Mouse (Mus musculus): ENCODE results near the gene En1. TPM values are rescaled to one million over a fixed set of nuclear protein-coding genes. Genes with fewer than 3 reads are reported as not detected.

Gene En1
- polyA plus RNA-seq, 1 experiment, result not detected

DNA sequence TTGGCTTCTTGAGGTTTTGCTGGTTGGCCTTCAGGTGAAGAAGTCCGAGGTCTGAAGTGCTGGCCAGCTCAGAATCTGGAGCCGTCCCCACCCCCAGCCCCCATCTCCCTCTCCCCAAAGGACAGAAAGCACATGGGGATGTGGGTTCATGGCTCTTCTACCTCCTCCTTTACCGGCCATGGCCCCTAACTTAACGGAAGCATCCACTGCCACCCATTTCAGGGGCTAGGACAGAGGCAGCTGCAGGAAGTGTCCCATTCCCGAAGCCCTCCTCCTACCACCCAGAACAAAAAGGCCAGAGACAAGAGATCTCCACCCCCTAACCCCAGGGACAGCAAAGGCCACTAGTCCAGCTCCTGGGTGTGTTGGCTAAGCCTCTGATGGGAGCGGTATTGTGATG lies 7.4 kb downstream of the En1 start:
- no peak overlapping the region for H3K4me3 ChIP-seq (replicated peaks; ENCODE audit: control insufficient read depth, low read depth, low read length)
- H3K27ac ChIP-seq (ENCODE audit: control insufficient read depth, insufficient read depth, low read depth, low read length, poor library complexity), result no peak overlapping the region
- H3K4me1 ChIP-seq (ENCODE audit: control insufficient read depth, insufficient read depth, low read length), result no peaks in the 10 kb centered on the region
- TF ChIP-seq POLR2A (IDR thresholded peaks at IDR 0.05; ENCODE audit: borderline replicate concordance, control insufficient read depth, low read depth, low read length) (no peak), CTCF (IDR thresholded peaks at IDR 0.05; ENCODE audit: control insufficient read depth, insufficient read depth, low read length) (no peak)
- 11% methylated on average over 6 of the region's 6 CpGs for WGBS

GRCm38 (mm10) chr1:120613461-120614306 lies 11.5 kb downstream of the En1 start:
- no peaks in the 10 kb centered on the region for H3K4me1 ChIP-seq (ENCODE audit: control insufficient read depth, insufficient read depth, low read length)
- 5% methylated on average over 32 of the region's 32 CpGs for WGBS
- TF ChIP-seq POLR2A (IDR thresholded peaks at IDR 0.05; ENCODE audit: borderline replicate concordance, control insufficient read depth, low read depth, low read length) (no peak), CTCF (IDR thresholded peaks at IDR 0.05; ENCODE audit: control insufficient read depth, insufficient read depth, low read length) (no peak)

GRCm38 (mm10) chr1:120614307-120615100 lies 12.3 kb downstream of the En1 start:
- no peak overlapping the region for H3K27ac ChIP-seq (ENCODE audit: control insufficient read depth, insufficient read depth, low read depth, low read length, poor library complexity)
- TF ChIP-seq POLR2A (IDR thresholded peaks at IDR 0.05; ENCODE audit: borderline replicate concordance, control insufficient read depth, low read depth, low read length) (no peak), CTCF (IDR thresholded peaks at IDR 0.05; ENCODE audit: control insufficient read depth, insufficient read depth, low read length) (no peak)
- 4% methylated on average over 30 of the region's 30 CpGs for WGBS

More at GRCm38 (mm10) chr1:120613461-120614306, 11.5 kb downstream of the En1 start:
- no peak overlapping the region for H3K4me3 ChIP-seq (replicated peaks; ENCODE audit: control insufficient read depth, low read depth, low read length)
- no peak overlapping the region for H3K27ac ChIP-seq (ENCODE audit: control insufficient read depth, insufficient read depth, low read depth, low read length, poor library complexity)

GRCm38 (mm10) chr1:120615521-120615920 lies 13.3 kb downstream of the En1 start:
- TF ChIP-seq POLR2A (IDR thresholded peaks at IDR 0.05; ENCODE audit: borderline replicate concordance, control insufficient read depth, low read depth, low read length) (no peak), CTCF (IDR thresholded peaks at IDR 0.05; ENCODE audit: control insufficient read depth, insufficient read depth, low read length) (no peak)
- H3K27ac ChIP-seq (ENCODE audit: control insufficient read depth, insufficient read depth, low read depth, low read length, poor library complexity), result no peak overlapping the region
- H3K4me3 ChIP-seq (replicated peaks; ENCODE audit: control insufficient read depth, low read depth, low read length), result no peak overlapping the region
- WGBS, result 6% methylated on average over 4 of the region's 4 CpGs
- H3K4me1 ChIP-seq (ENCODE audit: control insufficient read depth, insufficient read depth, low read length), result no peaks in the 10 kb centered on the region

More at GRCm38 (mm10) chr1:120614307-120615100, 12.3 kb downstream of the En1 start:
- H3K4me3 ChIP-seq (replicated peaks; ENCODE audit: control insufficient read depth, low read depth, low read length), result no peak overlapping the region
- no peaks in the 10 kb centered on the region for H3K4me1 ChIP-seq (ENCODE audit: control insufficient read depth, insufficient read depth, low read length)

DNA sequence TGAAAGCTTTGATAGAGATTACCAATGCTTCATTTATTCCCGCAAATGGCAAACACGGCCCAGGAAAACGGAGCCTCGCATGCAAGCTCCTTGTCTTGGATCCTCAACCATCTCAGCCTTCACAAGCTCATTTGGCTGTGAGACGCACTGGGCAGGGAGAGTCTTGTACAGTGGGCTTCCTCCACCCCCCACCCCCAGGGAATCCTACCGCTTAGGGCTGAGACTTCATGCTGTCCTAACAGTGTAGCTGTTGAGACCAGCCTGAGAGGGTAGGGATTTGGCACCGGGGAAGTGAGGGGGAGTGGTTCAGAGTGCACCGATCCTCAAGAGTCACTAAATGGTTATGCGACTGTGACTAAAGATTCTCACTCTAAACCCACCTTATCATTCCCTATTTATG lies 13.7 kb downstream of the En1 start:
- Histone ChIP-seq H3K4me3 (replicated peaks; ENCODE audit: control insufficient read depth, low read depth, low read length) (no peak overlapping the region), H3K27ac (ENCODE audit: control insufficient read depth, insufficient read depth, low read depth, low read length, poor library complexity) (no peak overlapping the region), H3K4me1 (ENCODE audit: control insufficient read depth, insufficient read depth, low read length) (no peaks in the 10 kb centered on the region)
- WGBS, result 7% methylated on average over 9 of the region's 9 CpGs
- no peak for TF ChIP-seq CTCF (IDR thresholded peaks at IDR 0.05; ENCODE audit: control insufficient read depth, insufficient read depth, low read length)
- TF ChIP-seq POLR2A (IDR thresholded peaks at IDR 0.05; ENCODE audit: borderline replicate concordance, control insufficient read depth, low read depth, low read length), result no peak

GRCm38 (mm10) chr1:120621383-120621782 lies 19.2 kb downstream of the En1 start:
- TF ChIP-seq CTCF (IDR thresholded peaks at IDR 0.05; ENCODE audit: control insufficient read depth, insufficient read depth, low read length) (no peak), POLR2A (IDR thresholded peaks at IDR 0.05; ENCODE audit: borderline replicate concordance, control insufficient read depth, low read depth, low read length) (no peak)
- no peak overlapping the region for H3K27ac ChIP-seq (ENCODE audit: control insufficient read depth, insufficient read depth, low read depth, low read length, poor library complexity)
- WGBS, result 48% methylated on average over 5 of the region's 5 CpGs
- no peak overlapping the region for H3K4me3 ChIP-seq (replicated peaks; ENCODE audit: control insufficient read depth, low read depth, low read length)
- no peaks in the 10 kb centered on the region for H3K4me1 ChIP-seq (ENCODE audit: control insufficient read depth, insufficient read depth, low read length)

DNA sequence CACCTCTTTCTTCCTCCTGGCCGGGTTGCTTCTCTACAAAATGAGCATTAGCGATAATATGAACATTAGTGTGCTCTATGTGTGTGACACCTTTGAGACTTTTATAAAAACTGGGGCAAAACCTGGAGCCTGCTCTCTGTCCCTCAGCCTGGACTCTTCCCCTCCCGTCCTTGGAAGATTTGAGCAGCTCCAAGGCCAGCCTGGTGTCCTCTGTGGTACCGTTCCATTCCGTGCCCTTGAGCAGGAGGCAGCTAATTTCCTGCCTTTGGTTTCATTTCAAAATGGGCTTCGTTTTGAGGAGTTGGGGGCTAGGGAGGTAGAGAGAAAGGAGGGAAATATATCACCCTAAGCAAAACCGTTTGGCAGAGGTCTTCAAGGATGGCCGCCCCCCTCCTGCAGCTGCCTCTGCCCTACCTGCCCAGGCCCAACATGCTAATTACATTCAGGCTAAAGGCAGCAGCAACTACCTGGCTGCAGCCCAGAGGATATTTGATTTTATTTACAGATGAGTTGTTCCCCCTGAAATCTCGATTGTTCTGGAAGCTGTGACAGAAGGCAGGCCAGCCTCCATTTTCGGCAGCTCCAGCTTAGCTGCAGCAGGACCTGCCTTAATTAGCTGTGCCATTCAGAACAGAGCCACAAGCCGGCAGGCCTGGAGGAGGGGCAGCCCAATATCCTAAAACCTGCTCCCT lies 24.9 kb downstream of the En1 start:
- Histone ChIP-seq H3K4me3 (replicated peaks; ENCODE audit: control insufficient read depth, low read depth, low read length) (no peak overlapping the region), H3K27ac (ENCODE audit: control insufficient read depth, insufficient read depth, low read depth, low read length, poor library complexity) (no peak overlapping the region), H3K4me1 (ENCODE audit: control insufficient read depth, insufficient read depth, low read length) (no peaks in the 10 kb centered on the region)
- WGBS, result 59% methylated on average over 11 of the region's 11 CpGs
- TF ChIP-seq CTCF (IDR thresholded peaks at IDR 0.05; ENCODE audit: control insufficient read depth, insufficient read depth, low read length) (no peak), POLR2A (IDR thresholded peaks at IDR 0.05; ENCODE audit: borderline replicate concordance, control insufficient read depth, low read depth, low read length) (no peak)

GRCm38 (mm10) chr1:120627622-120628001 lies 25.4 kb downstream of the En1 start:
- Histone ChIP-seq H3K4me1 (ENCODE audit: control insufficient read depth, insufficient read depth, low read length) (no peaks in the 10 kb centered on the region), H3K27ac (ENCODE audit: control insufficient read depth, insufficient read depth, low read depth, low read length, poor library complexity) (no peak overlapping the region), H3K4me3 (replicated peaks; ENCODE audit: control insufficient read depth, low read depth, low read length) (no peak overlapping the region)
- TF ChIP-seq POLR2A (IDR thresholded peaks at IDR 0.05; ENCODE audit: borderline replicate concordance, control insufficient read depth, low read depth, low read length) (no peak), CTCF (IDR thresholded peaks at IDR 0.05; ENCODE audit: control insufficient read depth, insufficient read depth, low read length) (no peak)
- 85% methylated on average over 4 of the region's 4 CpGs for WGBS
